Mouse (Mus musculus): ENCODE results near the gene Gm13306. TPM values are rescaled to one million over a fixed set of nuclear protein-coding genes. Genes with fewer than 3 reads are reported as not detected.

The Gm13306 gene
- total RNA-seq (2023): 1 to 10 TPM in 1 of 2 experiments, not detected in 1; 1.3 TPM

DNA sequence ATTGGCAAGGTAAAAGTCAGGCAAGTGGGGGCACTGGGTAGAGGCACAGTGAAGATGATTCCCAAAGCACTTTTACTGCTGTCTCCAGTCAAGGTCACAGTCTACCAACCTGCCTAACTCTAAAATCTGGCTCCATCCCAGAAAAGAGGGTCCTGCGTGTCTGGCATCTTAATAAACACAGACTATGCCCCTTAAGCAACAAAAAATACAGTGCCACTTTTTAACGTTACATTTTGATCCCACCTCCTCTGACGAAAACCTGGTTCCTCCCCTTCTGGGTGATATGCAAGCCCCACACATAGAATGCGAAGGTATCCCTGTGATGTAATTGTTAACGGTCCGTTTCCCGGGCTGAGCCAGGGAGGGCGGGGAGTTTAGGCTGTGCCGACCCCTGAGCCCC lies at the start of gene Gm13306:
Gene Gm13306 (plus strand): TSS at position 301 of the 400 bp plus-strand sequence.

DNA sequence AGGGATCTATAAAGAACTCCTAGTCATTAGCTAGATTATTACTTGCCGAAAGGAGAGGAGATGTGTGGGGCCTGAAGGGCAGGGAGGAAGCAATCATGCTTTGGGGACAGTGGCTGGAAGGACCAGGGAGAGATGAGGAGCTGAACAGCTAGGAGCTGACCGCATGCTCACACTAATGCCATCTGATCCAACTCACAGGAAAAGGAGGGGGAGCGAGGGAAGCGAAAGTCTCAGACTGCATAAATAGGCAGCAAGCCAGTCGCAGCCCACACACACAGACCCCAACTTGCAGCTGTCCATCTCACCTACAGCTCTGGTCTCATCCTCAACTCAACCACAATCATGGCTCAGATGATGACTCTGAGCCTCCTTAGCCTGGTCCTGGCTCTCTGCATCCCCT lies 38.7 kb upstream of the Gm13306 start, which contains the start of gene Gm13304:
Gene Gm13304 (plus strand): TSS at position 301 of the 400 bp plus-strand sequence.

DNA sequence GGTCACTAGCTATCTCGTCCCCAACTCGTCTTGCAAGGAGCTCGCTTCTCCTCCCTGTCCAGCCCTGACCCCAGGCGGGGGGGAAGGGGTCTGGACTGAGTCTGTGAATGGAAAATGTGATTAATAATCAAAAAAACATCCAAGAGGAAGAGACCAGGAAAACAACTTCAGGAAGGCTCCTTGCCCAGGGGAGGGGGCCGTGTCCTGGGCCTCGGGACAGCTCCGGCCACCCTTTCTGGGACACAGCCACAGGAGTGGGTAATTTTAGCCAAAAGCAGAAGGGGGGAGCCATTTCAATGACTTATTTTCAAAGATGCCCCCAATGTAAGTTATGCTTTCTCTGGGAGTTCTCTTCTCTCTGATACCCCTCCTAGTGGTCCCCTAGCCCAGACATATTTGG lies 15.3 kb downstream of the Gm13306 start, which contains the start of gene Gm13305:
Gene Gm13305 (minus strand): TSS at position 101 of the 400 bp plus-strand sequence.

Other genes with a start within 250 kb of the Gm13306 start
- gene Gm21541, start 249.8 kb upstream of the Gm13306 start, total RNA-seq (2023): not detected
- gene Gm20878, start 211.9 kb upstream of the Gm13306 start, total RNA-seq (2023): 1 to 10 TPM in 1 of 2 experiments, under 1 TPM in 1; 0.99 to 1.3 TPM
- not detected for gene Fam205a4, start 187.4 kb upstream of the Gm13306 start, total RNA-seq (2023)
- not detected for gene Gm21093, start 118.7 kb upstream of the Gm13306 start, total RNA-seq (2023)
- gene Gm3893, start 62.2 kb upstream of the Gm13306 start, total RNA-seq (2023): not detected
- not detected for gene Gm13304, start 38.6 kb upstream of the Gm13306 start, total RNA-seq (2023)
- not detected for gene Gm13305, start 15.2 kb downstream of the Gm13306 start, total RNA-seq (2023)
- gene Gm10600, start 87.2 kb downstream of the Gm13306 start, total RNA-seq (2023): not detected
- gene Ccl21b, start 102.3 kb downstream of the Gm13306 start, total RNA-seq (2023): not detected
- gene Gm21953, start 140.8 kb downstream of the Gm13306 start, total RNA-seq (2023): not detected
- gene Fam205a3, start 164.9 kb downstream of the Gm13306 start, total RNA-seq (2023): under 1 TPM; 0.09 to 0.16 TPM

Data from neutrophil, adult 59 days (primary cell).